Mouse (Mus musculus) lung, embryonic 15.5 days (tissue): ENCODE data around the gene Ins2. TPM values are rescaled to one million over a fixed set of nuclear protein-coding genes. Genes with fewer than 3 reads are reported as not detected.

Source experiments
- ATAC-seq: fragments of 200-750 bp; cut with Nextera tagmentation; 2 replicates; pipeline ENCODE4 v1.8.0; 2017; ENCODE audit warnings: moderate number of reproducible peaks, borderline replicate concordance; ENCODE audit not compliant: low FRiP score, low TSS enrichment; ENCODE audit errors: extremely low read depth
- H3K27ac ChIP-seq: fragments of 300-500 bp; sonication (generic); 2 replicates; pipeline ENCODE4 v1.5.1; 2015; ENCODE audit warnings: moderate library complexity, mild to moderate bottlenecking, inconsistent platforms
- H3K27me3 ChIP-seq: fragments of 300-500 bp; sonication (generic); 2 replicates; pipeline ENCODE4 v1.6.1; 2015; ENCODE audit warnings: inconsistent platforms
- H3K36me3 ChIP-seq: fragments of 300-500 bp; sonication (generic); 2 replicates; pipeline ENCODE4 v1.6.1; 2015; ENCODE audit warnings: inconsistent platforms
- H3K4me1 ChIP-seq: fragments of 300-500 bp; sonication (generic); 2 replicates; pipeline ENCODE4 v1.6.1; 2015; ENCODE audit warnings: inconsistent platforms
- H3K4me2 ChIP-seq: fragments of 300-500 bp; sonication (generic); 2 replicates; pipeline ENCODE4 v1.6.1; 2015; ENCODE audit warnings: inconsistent platforms, mild to moderate bottlenecking, moderate library complexity
- H3K4me3 ChIP-seq: fragments of 300-500 bp; sonication (generic); 2 replicates; pipeline ENCODE4 v1.5.1; 2015; ENCODE audit warnings: mild to moderate bottlenecking, inconsistent platforms
- H3K9ac ChIP-seq: fragments of 300-500 bp; sonication (generic); 2 replicates; pipeline ENCODE4 v1.6.1; 2015; ENCODE audit warnings: inconsistent platforms
- H3K9me3 ChIP-seq: fragments of 300-500 bp; sonication (generic); 2 replicates; pipeline ENCODE4 v1.6.1; 2016; ENCODE audit warnings: inconsistent platforms
- WGBS: fragments of 180-500 bp; shearing (Covaris S2); methylation state at CpG from one replicate; pipeline ENCODE4 v1.1.7; 2015; 5-methylcytosine and 5-hydroxymethylcytosine counted together
- polyA plus RNA-seq: library from polyadenylated mRNA; unstranded; fragments of >200 nt; fragmentation: Nextera tagmentation; extraction: Ambion mirVana; gene quantifications from 2 replicates; pipeline ENCODE4 v1.2.1, GENCODE M21; 2015

Ins2 gene
- polyA plus RNA-seq, result not detected in 2 replicates

DNA sequence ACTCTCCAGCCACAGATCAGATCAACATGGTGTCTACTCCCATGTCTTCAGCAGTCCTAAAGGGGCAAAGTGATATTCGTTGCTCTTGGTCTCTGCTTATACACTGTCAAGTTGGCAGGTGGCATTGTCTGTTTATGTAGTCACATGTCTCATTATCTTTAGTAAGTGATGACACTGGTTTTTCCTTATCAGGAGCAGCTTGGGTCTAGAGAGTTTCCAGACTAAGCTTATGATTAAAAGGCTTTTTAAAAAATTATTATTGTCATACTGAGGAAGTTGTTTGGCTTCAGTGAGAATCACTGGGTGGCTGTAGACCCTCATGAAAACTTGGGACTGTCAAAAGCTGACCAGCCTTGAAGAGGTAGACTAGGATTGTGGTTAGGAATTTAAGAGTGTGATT lies at the start of gene Ins2:
Gene Ins2, minus strand, starts transcription at position 101 of the 400 bp plus-strand sequence.
- 66% methylated on average over 1 of the region's 1 CpGs for WGBS
- Histone ChIP-seq H3K36me3 (no peaks in the 10 kb centered on the region), H3K27me3 (no peaks in the 10 kb centered on the region), H3K4me2 (no peak within 1 kb of the TSS), H3K4me3 (no peak within 1 kb of the TSS), H3K27ac (no peak within 1 kb of the TSS), H3K4me1 (no peaks in the 10 kb centered on the region), H3K9me3 (no peaks in the 10 kb centered on the region), H3K9ac (no peak within 1 kb of the TSS)
- no peak for ATAC-seq

DNA sequence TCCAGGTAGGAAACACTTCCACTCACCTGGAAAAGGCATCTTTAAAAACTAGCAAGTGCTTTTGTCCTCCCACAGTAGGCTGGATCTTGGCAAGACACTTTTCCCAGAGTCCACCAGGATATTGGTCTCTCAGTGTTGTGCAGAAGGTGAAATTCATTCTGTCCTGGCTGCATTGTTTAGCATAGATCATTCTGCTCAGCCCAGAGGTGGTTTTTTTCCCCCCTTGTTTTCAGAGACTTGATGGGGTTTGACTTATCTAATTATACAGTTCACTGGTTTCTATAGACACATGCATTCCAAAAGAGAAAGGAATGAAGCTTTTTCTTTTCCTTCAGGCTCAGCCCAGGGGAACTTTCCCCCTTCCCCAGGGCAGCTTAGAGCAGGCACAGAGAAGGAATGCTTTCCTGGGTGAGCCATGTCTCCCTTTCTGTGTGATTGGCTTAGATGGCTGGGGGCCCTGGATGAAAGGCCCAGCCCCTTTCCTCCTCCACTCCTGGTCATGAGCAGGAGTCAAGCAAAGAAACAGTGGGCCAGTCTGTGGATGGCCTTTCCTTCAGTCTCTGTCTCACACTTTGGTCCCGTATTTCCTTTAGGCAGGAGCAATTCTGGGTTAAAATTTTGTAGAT lies 49.6 kb upstream of the Ins2 start:
- ATAC-seq, result no peak
- H3K4me3 ChIP-seq, result no peak overlapping the region

DNA sequence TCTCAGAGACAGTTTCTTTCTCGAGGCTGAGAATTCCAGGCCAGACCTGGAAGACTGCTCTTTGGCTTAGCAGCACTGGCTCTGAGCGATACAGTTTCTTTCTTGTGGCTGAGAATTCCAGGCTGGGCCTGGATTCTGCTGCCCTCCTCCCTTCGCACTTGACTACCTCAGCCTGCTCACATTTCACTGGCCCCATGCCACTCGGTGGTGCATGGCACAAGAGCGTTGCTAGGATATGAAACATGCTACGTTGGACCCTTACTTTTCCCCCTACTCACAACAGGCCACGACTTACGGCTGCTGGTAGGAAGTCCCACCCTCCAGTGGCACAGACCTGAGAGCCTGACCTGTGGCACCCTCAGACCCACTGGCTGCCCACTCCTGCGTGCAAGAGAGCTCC lies 46.5 kb upstream of the Ins2 start:
- 49% methylated on average over 9 of the region's 9 CpGs for WGBS
- Histone ChIP-seq H3K9ac (no peak overlapping the region), H3K27ac (no peak overlapping the region)

More for the DNA sequence above, 49.6 kb upstream of the Ins2 start:
- no peaks in the 10 kb centered on the region for H3K36me3 ChIP-seq
- H3K9me3 ChIP-seq, result no peaks in the 10 kb centered on the region
- no peaks in the 10 kb centered on the region for H3K4me1 ChIP-seq
- H3K27ac ChIP-seq, result no peak overlapping the region
- no peak overlapping the region for H3K9ac ChIP-seq
- H3K27me3 ChIP-seq, result no peaks in the 10 kb centered on the region
- WGBS, result 52% methylated on average over 1 of the region's 1 CpGs
- no peak overlapping the region for H3K4me2 ChIP-seq

DNA sequence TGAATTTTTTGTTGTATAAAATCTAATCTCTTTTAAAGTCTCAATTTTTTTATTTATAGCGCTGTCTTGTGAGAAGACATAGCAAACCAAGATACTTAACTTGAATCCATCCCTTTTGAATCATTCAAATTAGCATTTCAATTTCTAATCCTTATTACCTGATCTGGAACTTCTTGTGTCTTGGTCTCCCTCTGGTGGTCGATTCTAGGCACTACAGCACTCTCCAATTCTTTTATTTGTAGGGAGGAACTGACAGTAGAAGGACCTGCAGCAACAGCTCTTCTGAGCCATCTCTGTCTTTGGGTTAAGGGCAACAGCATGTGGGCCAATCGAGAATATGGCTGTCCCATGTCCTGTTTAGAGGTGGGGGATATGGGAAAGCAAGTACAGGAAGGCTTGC lies 5.4 kb downstream of the Ins2 start:
- Histone ChIP-seq H3K9me3 (no peaks in the 10 kb centered on the region), H3K9ac (no peak overlapping the region), H3K4me3 (no peak overlapping the region), H3K4me2 (no peak overlapping the region), H3K27me3 (no peaks in the 10 kb centered on the region), H3K27ac (no peak overlapping the region), H3K36me3 (no peaks in the 10 kb centered on the region), H3K4me1 (no peaks in the 10 kb centered on the region)
- WGBS, result 6% methylated on average over 3 of the region's 3 CpGs
- no peak for ATAC-seq

More for the DNA sequence above, 46.5 kb upstream of the Ins2 start:
- Histone ChIP-seq H3K9me3 (no peaks in the 10 kb centered on the region), H3K27me3 (no peaks in the 10 kb centered on the region), H3K4me3 (no peak overlapping the region), H3K4me1 (no peaks in the 10 kb centered on the region), H3K4me2 (no peak overlapping the region), H3K36me3 (no peaks in the 10 kb centered on the region)
- ATAC-seq, result no peak

DNA sequence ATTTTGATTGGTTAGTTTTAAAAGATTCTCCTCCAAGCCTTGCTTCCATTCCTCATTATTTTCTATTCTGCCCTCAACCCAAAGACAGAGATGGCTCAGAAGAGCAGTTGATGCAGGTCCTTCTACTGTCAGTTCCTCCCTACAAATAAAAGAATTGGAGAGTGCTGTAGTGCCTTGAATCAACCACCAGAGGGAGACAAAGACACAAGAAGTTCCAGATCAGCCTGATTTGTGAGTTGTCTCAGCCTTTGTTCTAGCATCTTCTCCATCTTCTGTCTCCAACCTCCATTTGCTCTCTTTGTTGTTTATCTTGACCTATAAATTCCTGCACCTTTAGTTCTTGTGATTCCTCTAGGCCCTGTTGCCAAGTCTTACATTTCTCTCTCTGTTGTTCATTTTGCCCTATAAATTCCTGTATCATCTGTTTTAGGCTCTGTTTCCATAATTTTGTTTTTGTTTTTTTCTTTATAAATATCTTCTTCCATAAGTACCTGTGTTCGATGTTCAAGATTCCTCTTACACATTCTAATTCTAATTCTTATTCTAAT lies 6.2 kb downstream of the Ins2 start:
- Histone ChIP-seq H3K27ac (no peak overlapping the region), H3K9me3 (no peaks in the 10 kb centered on the region), H3K4me1 (no peaks in the 10 kb centered on the region), H3K27me3 (no peaks in the 10 kb centered on the region), H3K36me3 (no peaks in the 10 kb centered on the region), H3K4me3 (no peak overlapping the region), H3K4me2 (no peak overlapping the region), H3K9ac (no peak overlapping the region)
- 35% methylated on average over 1 of the region's 1 CpGs for WGBS
- ATAC-seq, result no peak

DNA sequence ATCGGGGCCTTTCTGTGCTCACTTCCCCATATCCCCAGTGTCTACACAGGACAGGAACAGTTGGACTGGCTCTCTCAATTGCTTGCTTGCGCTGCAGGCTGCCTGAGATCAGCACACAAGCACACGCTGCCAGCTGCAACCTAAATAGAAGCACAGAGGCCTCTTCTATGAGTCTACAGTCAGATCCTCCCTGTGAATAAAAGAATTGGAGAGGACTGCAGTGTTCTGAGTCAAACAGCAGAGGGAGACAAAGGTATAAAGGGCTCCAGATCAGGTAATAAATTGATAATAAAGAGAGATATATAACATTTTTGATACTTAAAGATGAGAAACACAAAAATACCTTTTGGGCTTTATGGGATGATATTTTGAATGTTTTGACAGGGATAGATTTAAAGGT lies 17.2 kb downstream of the Ins2 start:
- Histone ChIP-seq H3K36me3 (no peaks in the 10 kb centered on the region), H3K27me3 (no peaks in the 10 kb centered on the region), H3K27ac (no peak overlapping the region), H3K9ac (no peak overlapping the region), H3K9me3 (no peaks in the 10 kb centered on the region), H3K4me1 (no peaks in the 10 kb centered on the region), H3K4me3 (no peak overlapping the region), H3K4me2 (no peak overlapping the region)
- WGBS, result 60% methylated on average over 3 of the region's 3 CpGs
- no peak for ATAC-seq

DNA sequence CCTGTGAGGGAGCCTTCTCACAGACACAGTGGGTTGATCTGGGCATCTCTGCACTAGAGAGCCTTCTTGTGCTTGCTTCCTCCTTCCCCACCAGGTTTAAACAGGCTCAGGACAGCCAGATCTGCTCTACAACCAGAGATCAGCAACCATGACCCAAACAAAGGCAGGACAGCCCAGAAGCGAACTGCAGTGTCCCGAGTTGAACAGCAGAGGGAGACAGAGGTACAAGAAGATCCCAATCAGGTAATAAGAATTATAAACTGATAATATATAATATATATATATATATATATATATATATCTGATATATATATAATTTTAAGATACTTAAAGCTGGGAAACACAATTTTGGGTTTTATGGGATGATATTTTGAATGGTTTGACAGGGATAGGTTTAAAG lies 22.5 kb downstream of the Ins2 start:
- Histone ChIP-seq H3K9ac (no peak overlapping the region), H3K4me2 (no peak overlapping the region), H3K9me3 (no peaks in the 10 kb centered on the region), H3K4me1 (no peaks in the 10 kb centered on the region), H3K36me3 (no peaks in the 10 kb centered on the region), H3K27me3 (no peaks in the 10 kb centered on the region), H3K4me3 (no peak overlapping the region), H3K27ac (no peak overlapping the region)
- 6% methylated on average over 2 of the region's 2 CpGs for WGBS
- no peak for ATAC-seq

DNA sequence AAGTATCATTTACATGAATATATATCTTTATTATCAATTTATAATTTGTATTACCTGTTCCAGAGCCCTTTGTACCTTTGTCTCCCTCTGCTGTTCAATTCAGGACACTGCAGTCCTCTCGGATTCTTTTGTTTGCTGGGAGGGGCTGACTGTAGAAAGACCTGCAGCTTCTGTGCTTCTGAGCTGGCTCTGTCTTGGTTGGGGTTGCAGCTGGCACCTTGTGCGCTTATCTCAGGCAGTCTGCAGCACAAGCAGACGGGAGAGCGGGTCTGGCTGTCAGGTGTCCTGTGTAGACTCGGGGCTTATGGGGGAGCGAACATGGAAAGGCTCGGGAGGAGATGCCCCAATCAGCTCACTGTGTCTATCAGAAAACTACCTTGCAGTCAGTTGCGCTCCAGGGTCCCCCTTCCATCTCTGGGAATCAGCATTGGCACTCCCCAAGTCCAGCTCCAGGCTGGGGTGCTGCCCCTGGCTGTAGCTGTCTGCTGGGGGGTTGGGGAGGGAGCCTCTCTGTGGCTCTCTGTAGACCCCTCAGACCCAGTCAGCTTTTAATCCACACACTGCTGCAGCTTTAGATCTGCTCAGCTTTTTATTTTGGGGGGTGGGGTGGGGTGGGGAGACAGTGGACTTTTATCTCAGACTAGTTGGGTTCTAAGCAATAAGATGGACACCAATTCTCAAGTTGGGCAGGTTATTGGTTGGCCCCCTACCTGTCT lies 28.2 kb downstream of the Ins2 start:
- Histone ChIP-seq H3K27ac (no peak overlapping the region), H3K4me1 (no peaks in the 10 kb centered on the region), H3K4me3 (no peak overlapping the region), H3K4me2 (peak overlapping the region; percentile 47), H3K9me3 (no peaks in the 10 kb centered on the region), H3K27me3 (no peaks in the 10 kb centered on the region), H3K36me3 (no peaks in the 10 kb centered on the region), H3K9ac (no peak overlapping the region)
- no peak for ATAC-seq
- WGBS, result 10% methylated on average over 8 of the region's 8 CpGs

DNA sequence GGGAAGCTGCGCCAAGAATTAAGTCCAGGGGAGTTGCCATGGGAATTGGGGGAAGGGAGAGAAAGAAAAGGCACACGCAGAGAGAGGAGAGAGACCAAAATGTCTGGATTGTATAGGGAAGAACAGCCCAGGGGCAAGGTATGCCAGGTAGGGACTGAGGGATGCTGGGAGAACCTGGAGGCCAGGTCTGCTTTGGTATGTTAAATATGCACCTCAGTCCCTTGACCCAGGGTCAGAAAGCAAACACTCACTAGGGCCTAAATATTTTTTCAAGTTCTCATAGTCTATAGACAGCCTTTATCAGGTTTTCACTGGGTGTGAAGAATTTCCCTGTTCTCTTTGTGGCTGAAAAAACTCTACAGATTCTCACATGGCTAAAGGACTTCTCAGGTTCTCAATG lies 36.3 kb downstream of the Ins2 start:
- H3K36me3 ChIP-seq, result no peaks in the 10 kb centered on the region
- no peaks in the 10 kb centered on the region for H3K27me3 ChIP-seq
- H3K9me3 ChIP-seq, result no peaks in the 10 kb centered on the region
- H3K4me3 ChIP-seq, result no peak overlapping the region
- 60% methylated on average over 2 of the region's 2 CpGs for WGBS
- peak; percentile 46; the same call in 1 of the 2 replicates for ATAC-seq
- peak overlapping the region; percentile 73 for H3K27ac ChIP-seq
- H3K9ac ChIP-seq, result no peak overlapping the region
- no peaks in the 10 kb centered on the region for H3K4me1 ChIP-seq
- no peak overlapping the region for H3K4me2 ChIP-seq

DNA sequence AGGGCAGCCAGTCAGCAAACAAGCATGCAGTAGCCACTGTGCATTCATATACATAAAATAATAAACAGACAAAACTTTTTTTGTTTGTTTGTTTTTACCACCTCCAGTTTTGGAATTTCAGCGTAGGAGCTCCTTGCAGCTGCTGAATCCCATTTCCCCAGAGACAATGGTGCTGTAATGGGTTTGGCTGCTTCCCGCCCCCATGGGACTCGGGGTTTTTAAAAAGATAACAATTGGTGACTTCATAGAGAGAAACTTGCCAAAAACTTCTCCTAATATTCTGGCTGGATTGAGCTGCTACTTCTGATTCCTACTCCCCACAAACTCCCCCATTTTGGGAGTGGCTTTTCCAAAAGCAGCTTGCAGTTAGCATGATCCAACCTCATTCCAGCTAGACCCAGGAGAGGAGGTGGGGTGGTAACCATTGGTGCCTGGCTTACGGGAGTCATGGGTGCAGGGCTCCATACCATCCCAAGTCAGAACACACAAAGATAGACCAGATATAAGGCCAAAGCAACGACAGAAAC lies 43.8 kb downstream of the Ins2 start:
- H3K9ac ChIP-seq, result no peak overlapping the region
- H3K4me3 ChIP-seq, result no peak overlapping the region
- WGBS, result 56% methylated on average over 5 of the region's 5 CpGs
- H3K27ac ChIP-seq, result no peak overlapping the region
- no peak for ATAC-seq
- H3K9me3 ChIP-seq, result no peaks in the 10 kb centered on the region
- no peaks in the 10 kb centered on the region for H3K36me3 ChIP-seq
- H3K27me3 ChIP-seq, result no peaks in the 10 kb centered on the region
- no peaks in the 10 kb centered on the region for H3K4me1 ChIP-seq
- H3K4me2 ChIP-seq, result no peak overlapping the region

DNA sequence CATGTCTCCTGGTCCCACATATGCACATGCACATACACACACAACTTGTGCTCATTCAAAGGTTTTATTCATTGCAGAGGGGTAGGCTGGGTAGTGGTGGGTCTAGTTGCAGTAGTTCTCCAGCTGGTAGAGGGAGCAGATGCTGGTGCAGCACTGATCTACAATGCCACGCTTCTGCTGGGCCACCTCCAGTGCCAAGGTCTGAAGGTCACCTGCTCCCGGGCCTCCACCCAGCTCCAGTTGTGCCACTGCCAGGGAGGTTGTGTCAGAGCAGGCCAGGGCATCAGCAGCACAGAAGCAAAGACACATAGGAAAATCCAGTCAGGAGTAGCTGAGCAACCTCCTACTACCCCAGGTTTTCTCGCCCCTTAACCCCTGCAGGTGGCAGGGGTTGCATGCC lies 64.6 kb downstream of the Ins2 start:
- Histone ChIP-seq H3K4me3 (no peak overlapping the region), H3K9ac (no peak overlapping the region), H3K36me3 (no peaks in the 10 kb centered on the region), H3K4me1 (no peaks in the 10 kb centered on the region), H3K4me2 (no peak overlapping the region), H3K9me3 (no peaks in the 10 kb centered on the region), H3K27me3 (no peaks in the 10 kb centered on the region), H3K27ac (no peak overlapping the region)
- no peak for ATAC-seq
- WGBS, result 78% methylated on average over 3 of the region's 3 CpGs

DNA sequence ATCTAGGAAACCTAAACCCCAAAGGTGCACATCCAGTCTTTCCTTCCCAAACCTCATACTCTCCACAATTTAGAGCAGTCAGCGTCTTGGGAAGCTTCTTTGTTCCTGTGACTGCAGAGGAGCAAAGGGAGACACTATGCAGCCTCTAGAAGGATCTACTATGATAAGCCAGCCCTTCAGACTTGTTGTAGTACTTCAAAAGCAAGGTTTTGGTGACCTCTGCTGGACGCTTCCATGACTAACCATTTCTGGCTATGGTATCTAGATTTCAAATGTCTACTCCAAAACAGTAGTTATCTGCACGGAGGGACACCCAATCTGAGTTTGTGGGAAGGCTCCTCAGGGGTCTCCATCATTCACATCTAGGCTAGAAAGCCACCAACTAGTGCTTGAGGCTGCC lies 67.5 kb downstream of the Ins2 start:
- H3K36me3 ChIP-seq, result no peaks in the 10 kb centered on the region
- H3K27ac ChIP-seq, result no peak overlapping the region
- H3K9me3 ChIP-seq, result peaks cover 6% of the 10 kb centered on the region; the same call in 1 of the 2 replicates
- no peak overlapping the region for H3K4me3 ChIP-seq
- H3K9ac ChIP-seq, result no peak overlapping the region
- WGBS, result 5% methylated on average over 3 of the region's 3 CpGs
- H3K27me3 ChIP-seq, result no peaks in the 10 kb centered on the region
- no peaks in the 10 kb centered on the region for H3K4me1 ChIP-seq
- ATAC-seq, result peak; percentile 28; the same call in 1 of the 2 replicates
- no peak overlapping the region for H3K4me2 ChIP-seq
